Mouse (Mus musculus) kidney, postnatal 4 days (tissue): ENCODE measurements around the gene Myocd.

ENCODE experiments used
- DNase-seq, 2 experiments: peaks; one replicate each; pipeline ENCODE4 v3.0.0; 2021; ENCODE audit warnings: mixed read lengths in 2 of 2

The Myocd gene

GRCm38 (mm10) chr11:65211701-65212100 lies 58.1 kb downstream of the Myocd start:
- no peak for DNase-seq

GRCm38 (mm10) chr11:65209441-65209840 lies 60.3 kb downstream of the Myocd start:
- DNase-seq: peak in 1 of 2 experiments; percentile 8

GRCm38 (mm10) chr11:65205306-65205705 lies 64.5 kb downstream of the Myocd start:
- DNase-seq: no peak

- no peak for DNase-seq
Measured at GRCm38 (mm10) chr11:65204651-65205050, 65.1 kb downstream of the Myocd start.

GRCm38 (mm10) chr11:65203020-65203419 lies 66.8 kb downstream of the Myocd start:
- DNase-seq: no peak

- DNase-seq: no peak
Measured at GRCm38 (mm10) chr11:65202236-65202635, 67.6 kb downstream of the Myocd start.

GRCm38 (mm10) chr11:65198026-65198425 lies 71.8 kb downstream of the Myocd start:
- DNase-seq: no peak

- peak; percentile 76 to 77 for DNase-seq
Measured at GRCm38 (mm10) chr11:65197280-65197679, 72.5 kb downstream of the Myocd start.

GRCm38 (mm10) chr11:65186974-65187373 lies 82.8 kb downstream of the Myocd start:
- DNase-seq: peak; percentile 22 to 29

- no peak for DNase-seq
Measured at GRCm38 (mm10) chr11:65185114-65185513, 84.7 kb downstream of the Myocd start.

GRCm38 (mm10) chr11:65170121-65170750 lies 99.6 kb downstream of the Myocd start:
- peak; percentile 68 to 77 for DNase-seq

GRCm38 (mm10) chr11:65162767-65163120 lies 107.0 kb downstream of the Myocd start, which contains the start of gene Arhgap44:
Gene Arhgap44, minus strand, starts transcription at chr11:65162961.
- peak; percentile 85 to 86 for DNase-seq

- DNase-seq: peak; percentile 47 to 63
Measured at GRCm38 (mm10) chr11:65161881-65162766, 107.7 kb downstream of the Myocd start.

GRCm38 (mm10) chr11:65160991-65161880 lies 108.6 kb downstream of the Myocd start:
- DNase-seq: no peak

GRCm38 (mm10) chr11:65159791-65160190 lies 110.0 kb downstream of the Myocd start, which contains the start of gene 1700086D15Rik:
Gene 1700086D15Rik, minus strand, starts transcription at chr11:65159891.
- DNase-seq: no peak

- DNase-seq: no peak
Measured at GRCm38 (mm10) chr11:65158658-65158990, 111.2 kb downstream of the Myocd start.

- DNase-seq: peak in 1 of 2 experiments; percentile 19
Measured at GRCm38 (mm10) chr11:65157966-65158657, 111.7 kb downstream of the Myocd start.

- no peak for DNase-seq
Measured at GRCm38 (mm10) chr11:65153006-65153405, 116.8 kb downstream of the Myocd start.

GRCm38 (mm10) chr11:65148441-65148840 lies 121.3 kb downstream of the Myocd start:
- no peak for DNase-seq

GRCm38 (mm10) chr11:65142838-65143417 lies 126.9 kb downstream of the Myocd start:
- DNase-seq: no peak

GRCm38 (mm10) chr11:65139030-65139429 lies 130.8 kb downstream of the Myocd start:
- no peak for DNase-seq

GRCm38 (mm10) chr11:65137145-65137652 lies 132.6 kb downstream of the Myocd start:
- DNase-seq: no peak
